Mouse (Mus musculus) lung, postnatal 0 days (tissue): Measurements from ENCODE around the gene Lilra6. TPM values are rescaled to one million over a fixed set of nuclear protein-coding genes. Genes with fewer than 3 reads are reported as not detected.
A peak's percentile ranks its signal among the peaks of the same experiment; 100 is the strongest.
"Not testable (repeated sequence)": the region's sequence is repeated elsewhere in the genome, so short reads cannot be mapped to it uniquely, and the experiment has no call there.

Source experiments
- ATAC-seq: fragments of 200-750 bp; cut with Nextera tagmentation; 2 replicates; pipeline ENCODE4 v1.8.0; 2017; ENCODE audit warnings: moderate library complexity
- DNase-seq: peaks from one replicate; pipeline ENCODE4 v3.0.0-alpha.2; 2016; ENCODE audit warnings: low spot score
- H3K27ac ChIP-seq: fragments of 300-500 bp; sonication (generic); 2 replicates; pipeline ENCODE4 v1.5.1; 2014; ENCODE audit warnings: antibody characterized with exemption, mild to moderate bottlenecking, low read length, mixed read lengths
- H3K27me3 ChIP-seq: fragments of 300-500 bp; sonication (generic); replicated peaks from 2 replicates; pipeline ENCODE4 v1.6.1; 2014; ENCODE audit warnings: low read length, mixed read lengths; ENCODE audit not compliant: insufficient read depth
- H3K36me3 ChIP-seq: fragments of 300-500 bp; sonication (generic); 2 replicates; pipeline ENCODE4 v1.6.1; 2014; ENCODE audit warnings: low read length, mixed read lengths; ENCODE audit not compliant: insufficient read depth
- H3K4me1 ChIP-seq: fragments of 300-500 bp; sonication (generic); 2 replicates; pipeline ENCODE4 v1.6.1; 2014; ENCODE audit warnings: antibody characterized with exemption, low read depth, low read length, mixed read lengths; ENCODE audit not compliant: insufficient read depth
- H3K4me2 ChIP-seq: fragments of 300-500 bp; sonication (generic); replicated peaks from 2 replicates; pipeline ENCODE4 v1.6.1; 2014; ENCODE audit warnings: low read depth, mild to moderate bottlenecking, low read length, moderate library complexity, mixed read lengths
- H3K4me3 ChIP-seq: fragments of 300-500 bp; sonication (generic); 2 replicates; pipeline ENCODE4 v1.5.1; 2014; ENCODE audit warnings: low read depth, low read length
- H3K9ac ChIP-seq: fragments of 300-500 bp; sonication (generic); replicated peaks from 2 replicates; pipeline ENCODE4 v1.6.1; 2014; ENCODE audit warnings: low read depth, mild to moderate bottlenecking
- H3K9me3 ChIP-seq: fragments of 300-500 bp; sonication (generic); 2 replicates; pipeline ENCODE4 v1.6.1; 2016; ENCODE audit warnings: low read length, mixed read lengths
- CTCF ChIP-seq: IDR thresholded peaks from 2 replicates; pipeline ENCODE4 v1.5.1; 2016; ENCODE audit warnings: antibody characterized with exemption, mild to moderate bottlenecking
- EP300 ChIP-seq: IDR thresholded peaks from 2 replicates; pipeline ENCODE4 v1.6.1; 2016; ENCODE audit warnings: antibody characterized with exemption, mild to moderate bottlenecking, control low read depth
- WGBS: fragments of 180-500 bp; shearing (Covaris S2); extraction: QIAGEN DNeasy Blood & Tissue Kit; methylation state at CpG from one replicate; pipeline ENCODE4 v1.1.7; 2014; 5-methylcytosine and 5-hydroxymethylcytosine counted together
- polyA plus RNA-seq: library from polyadenylated mRNA; unstranded; fragments of >200 nt; fragmentation: Nextera tagmentation; extraction: Ambion mirVana; gene quantifications from 2 replicates; pipeline ENCODE4 v1.2.1, GENCODE M21; 2015

Gene Lilra6
- polyA plus RNA-seq, 1 experiment from 2014 or later, result 1.2 TPM

GRCm38 (mm10) chr7:3939866-3940525 is 24.7 kb upstream of the Lilra6 start:
- H3K36me3 ChIP-seq, result no peaks in the 10 kb centered on the region
- H3K4me3 ChIP-seq, result no peak overlapping the region
- H3K27me3 ChIP-seq, result no peaks in the 10 kb centered on the region
- TF ChIP-seq CTCF, result 0 out of 2 replicates have a peak, but pooled peaks have one; percentile 5
- TF ChIP-seq EP300, result no peak
- ATAC-seq, result no peak
- DNase-seq, result no peak
- no peak overlapping the region for H3K9ac ChIP-seq
- WGBS, result 35% methylated on average over 1 of the region's 1 CpGs
- H3K4me1 ChIP-seq, result no peaks in the 10 kb centered on the region
- H3K4me2 ChIP-seq, result no peak overlapping the region
- no peaks in the 10 kb centered on the region for H3K9me3 ChIP-seq
- no peak overlapping the region for H3K27ac ChIP-seq

- DNase-seq, H3K4me2 ChIP-seq, H3K36me3 ChIP-seq, H3K27ac ChIP-seq, ATAC-seq, H3K9me3 ChIP-seq, H3K4me1 ChIP-seq, H3K27me3 ChIP-seq, H3K4me3 ChIP-seq, H3K9ac ChIP-seq: not testable (repeated sequence)
Observed at GRCm38 (mm10) chr7:3935473-3935872, 20.2 kb upstream of the Lilra6 start.

GRCm38 (mm10) chr7:3903704-3904103 is 11.6 kb downstream of the Lilra6 start:
- no peak overlapping the region for H3K27ac ChIP-seq
- H3K27me3 ChIP-seq, result no peaks in the 10 kb centered on the region
- ATAC-seq (no peak), DNase-seq (peak; percentile 4)
- H3K4me2 ChIP-seq, result no peak overlapping the region
- no peaks in the 10 kb centered on the region for H3K4me1 ChIP-seq
- H3K4me3 ChIP-seq, result no peak overlapping the region
- H3K9me3 ChIP-seq, result no peaks in the 10 kb centered on the region
- no peak overlapping the region for H3K9ac ChIP-seq
- WGBS, result 11% methylated on average over 1 of the region's 1 CpGs
- peak; percentile 39 for TF ChIP-seq CTCF
- no peak for TF ChIP-seq EP300
- H3K36me3 ChIP-seq, result no peaks in the 10 kb centered on the region

GRCm38 (mm10) chr7:3898036-3898590 is 17.2 kb downstream of the Lilra6 start, which contains the start of gene Gm14548:
Gene Gm14548 (minus strand): TSS chr7:3898120.
- ATAC-seq, H3K9me3 ChIP-seq, H3K36me3 ChIP-seq, H3K4me3 ChIP-seq, H3K4me2 ChIP-seq, H3K9ac ChIP-seq, H3K4me1 ChIP-seq, H3K27ac ChIP-seq, H3K27me3 ChIP-seq: not testable (repeated sequence)
- 39% methylated on average over 3 of the region's 3 CpGs for WGBS
- peak; percentile 36 for DNase-seq

- H3K4me2 ChIP-seq, H3K36me3 ChIP-seq, H3K9ac ChIP-seq, H3K27me3 ChIP-seq, H3K4me1 ChIP-seq, H3K9me3 ChIP-seq, H3K27ac ChIP-seq, H3K4me3 ChIP-seq, DNase-seq, ATAC-seq: not testable (repeated sequence)
- no CpG with 5 or more reads among the region's 1 CpGs for WGBS
Observed at GRCm38 (mm10) chr7:3875032-3875431, 40.3 kb downstream of the Lilra6 start.

Other genes starting within 250 kb of the Lilra6 start
- 16.0 and 16.4 TPM in 2 replicates for gene Leng1, start 249.7 kb downstream of the Lilra6 start, polyA plus RNA-seq
- gene Tmc4, start 237.9 kb downstream of the Lilra6 start, polyA plus RNA-seq, result 60.3 and 69.0 TPM in 2 replicates
- 155 and 158 TPM in 2 replicates for gene Tsen34, start 222.6 kb downstream of the Lilra6 start, polyA plus RNA-seq
- 39.1 and 43.8 TPM in 2 replicates for gene Mboat7, start 222.0 kb downstream of the Lilra6 start, polyA plus RNA-seq
- 1,058 and 1,064 TPM in 2 replicates for gene Rps9, start 211.5 kb downstream of the Lilra6 start, polyA plus RNA-seq
- 4.7 and 5.3 TPM in 2 replicates for gene Pirb, start 195.1 kb downstream of the Lilra6 start, polyA plus RNA-seq
- gene Gm15448, start 89.8 kb downstream of the Lilra6 start, polyA plus RNA-seq, result 0.25 and 0.41 TPM in 2 replicates
- gene Pira2, start 70.5 kb downstream of the Lilra6 start, polyA plus RNA-seq, result 2.2 and 2.4 TPM in 2 replicates
- gene Gm14548, start 17.4 kb downstream of the Lilra6 start, polyA plus RNA-seq, result 1.3 and 1.6 TPM in 2 replicates
- 2.1 and 2.2 TPM in 2 replicates for gene Lair1, start 147.7 kb upstream of the Lilra6 start, polyA plus RNA-seq
- gene Ttyh1, start 203.9 kb upstream of the Lilra6 start, polyA plus RNA-seq, result 1.1 and 1.2 TPM in 2 replicates
- gene Leng8, start 221.5 kb upstream of the Lilra6 start, polyA plus RNA-seq, result 28.0 and 29.6 TPM in 2 replicates
- 7.6 and 7.7 TPM in 2 replicates for gene Leng9, start 234.9 kb upstream of the Lilra6 start, polyA plus RNA-seq
- 46.7 and 51.1 TPM in 2 replicates for gene Cdc42ep5, start 249.4 kb upstream of the Lilra6 start, polyA plus RNA-seq